In the genomic region with DNA sequence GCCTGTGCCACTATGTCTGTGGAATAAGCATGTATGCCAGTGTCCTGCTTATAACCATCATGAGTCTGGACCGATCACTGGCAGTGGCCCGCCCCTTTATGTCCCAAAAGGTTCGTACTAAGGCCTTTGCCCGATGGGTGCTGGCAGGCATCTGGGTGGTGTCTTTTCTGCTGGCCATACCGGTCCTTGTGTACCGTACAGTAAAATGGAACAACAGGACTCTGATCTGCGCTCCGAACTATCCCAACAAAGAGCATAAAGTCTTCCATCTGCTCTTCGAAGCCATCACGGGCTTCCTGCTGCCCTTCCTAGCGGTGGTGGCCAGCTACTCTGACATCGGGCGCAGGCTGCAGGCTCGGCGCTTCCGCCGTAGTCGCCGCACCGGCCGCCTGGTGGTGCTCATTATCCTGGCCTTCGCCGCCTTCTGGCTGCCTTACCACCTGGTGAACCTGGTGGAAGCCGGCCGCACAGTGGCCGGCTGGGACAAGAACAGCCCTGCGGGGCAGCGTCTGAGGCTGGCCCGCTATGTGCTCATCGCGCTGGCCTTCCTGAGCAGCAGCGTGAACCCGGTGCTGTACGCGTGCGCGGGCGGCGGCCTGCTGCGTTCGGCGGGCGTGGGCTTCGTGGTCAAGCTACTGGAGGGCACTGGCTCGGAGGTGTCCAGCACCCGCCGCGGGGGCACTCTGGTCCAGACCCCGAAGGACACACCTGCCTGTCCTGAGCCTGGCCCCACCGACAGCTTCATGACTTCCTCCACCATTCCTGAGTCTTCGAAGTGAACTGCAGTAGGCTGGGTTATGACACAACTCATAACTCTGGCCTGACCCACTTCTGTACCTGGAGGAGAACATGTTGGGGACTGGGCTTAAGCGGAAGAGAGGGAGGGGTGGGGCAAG, we compare ENCODE assay signal across 8 mouse cellular contexts. TPM values are rescaled to one million over a fixed set of nuclear protein-coding genes. Genes with fewer than 3 reads are reported as not detected.
DNase-seq lines count a peak whose midpoint lies in the region; ATAC-seq lines count a peak whose summit lies in the region.

No protein-coding gene starts in this region.

- ATAC-seq in cerebellum, adult (ENCODE audit: insufficient number of reproducible peaks, low FRiP score, low TSS enrichment), result peak; percentile 86
- peak; percentile 66 for ATAC-seq in forebrain, embryonic 14.5 days
- peak; percentile 49 for ATAC-seq in hindbrain, embryonic 15.5 days (ENCODE audit: low FRiP score, low read depth)
- peak; percentile 47; the same call in 1 of the 2 replicates for ATAC-seq in midbrain, embryonic 14.5 days (ENCODE audit: low FRiP score, low TSS enrichment)

- peaks cover 39% of the 10 kb centered on the region for H3K27me3 ChIP-seq in forebrain, embryonic 14.5 days (replicated peaks; ENCODE audit: control insufficient read depth, insufficient read depth, low read length)
- peaks cover 51% of the 10 kb centered on the region for H3K27me3 ChIP-seq in hindbrain, embryonic 15.5 days
- peaks cover 54% of the 10 kb centered on the region for H3K27me3 ChIP-seq in midbrain, embryonic 14.5 days (ENCODE audit: control insufficient read depth, insufficient read depth, low read length)

- DNase-seq in layer of hippocampus, postnatal 10 days (ENCODE audit: low spot score in 2 of 2), result peak; percentile 52 to 54
- no peak for DNase-seq in layer of hippocampus, adult 8-10 months (ENCODE audit: low spot score in 2 of 2)
- peak; percentile 48 for DNase-seq in forebrain, embryonic 14.5 days (ENCODE audit: low spot score)
- DNase-seq in liver, result peak; percentile 66
- DNase-seq in midbrain, embryonic 14.5 days, result peak; percentile 79
- peak; percentile 64 for DNase-seq in yolk sac, embryonic 10.5 days (ENCODE audit: low spot score)

- H3K4me3 ChIP-seq in forebrain, embryonic 14.5 days (ENCODE audit: low read depth, low read length), result peak overlapping the region; percentile 39
- peak overlapping the region; percentile 42 for H3K4me3 ChIP-seq in hindbrain, embryonic 15.5 days
- H3K4me3 ChIP-seq in midbrain, embryonic 14.5 days (replicated peaks; ENCODE audit: low read depth, low read length), result peak overlapping the region; percentile 39

- H3K4me2 ChIP-seq in forebrain, embryonic 14.5 days (ENCODE audit: low read length), result peak overlapping the region; percentile 58
- H3K4me2 ChIP-seq in hindbrain, embryonic 15.5 days, result peak overlapping the region; percentile 82
- peak overlapping the region; percentile 74 for H3K4me2 ChIP-seq in midbrain, embryonic 14.5 days (ENCODE audit: low read length)

- WGBS in forebrain, embryonic 14.5 days, result 13% methylated on average over 52 of the region's 52 CpGs
- WGBS in hindbrain, embryonic 15.5 days, result 13% methylated on average over 52 of the region's 52 CpGs
- 15% methylated on average over 52 of the region's 52 CpGs for WGBS in midbrain, embryonic 14.5 days

- no peaks in the 10 kb centered on the region for H3K36me3 ChIP-seq in forebrain, embryonic 14.5 days (ENCODE audit: control insufficient read depth, insufficient read depth, low read length)
- H3K36me3 ChIP-seq in hindbrain, embryonic 15.5 days, result no peaks in the 10 kb centered on the region
- no peaks in the 10 kb centered on the region for H3K36me3 ChIP-seq in midbrain, embryonic 14.5 days (ENCODE audit: control insufficient read depth, insufficient read depth, low read length)

- no peaks in the 10 kb centered on the region for H3K9me3 ChIP-seq in forebrain, embryonic 14.5 days (replicated peaks; ENCODE audit: control insufficient read depth, low read length)
- H3K9me3 ChIP-seq in hindbrain, embryonic 15.5 days, result no peaks in the 10 kb centered on the region
- no peaks in the 10 kb centered on the region for H3K9me3 ChIP-seq in midbrain, embryonic 14.5 days (ENCODE audit: control insufficient read depth, low read length)

- H3K9ac ChIP-seq in forebrain, embryonic 14.5 days (ENCODE audit: low read length), result peak overlapping the region; percentile 57
- H3K9ac ChIP-seq in hindbrain, embryonic 15.5 days, result peak overlapping the region; percentile 47
- peak overlapping the region; percentile 61 for H3K9ac ChIP-seq in midbrain, embryonic 14.5 days (replicated peaks; ENCODE audit: low read length)

- H3K4me1 ChIP-seq in forebrain, embryonic 14.5 days (ENCODE audit: control insufficient read depth, insufficient read depth, low read length), result peaks cover 4% of the 10 kb centered on the region; the same call in 1 of the 2 replicates
- H3K4me1 ChIP-seq in hindbrain, embryonic 15.5 days (replicated peaks), result peaks cover 11% of the 10 kb centered on the region
- H3K4me1 ChIP-seq in midbrain, embryonic 14.5 days (ENCODE audit: control insufficient read depth, insufficient read depth, low read length), result no peaks in the 10 kb centered on the region

- H3K27ac ChIP-seq in forebrain, embryonic 14.5 days (ENCODE audit: low read depth, low read length), result no peak overlapping the region
- H3K27ac ChIP-seq in hindbrain, embryonic 15.5 days (replicated peaks), result no peak overlapping the region
- H3K27ac ChIP-seq in midbrain, embryonic 14.5 days (replicated peaks; ENCODE audit: low read depth, low read length), result no peak overlapping the region

RNA-seq across cellular contexts. Expression of a gene that starts 2.0 kb away (rescaled TPM):
- under 1 TPM; 0.62 to 0.69 TPM for total RNA-seq in layer of hippocampus, postnatal 10 days (2021)
- total RNA-seq in layer of hippocampus, adult 8-10 months (2022), result under 1 TPM in 1 of 4 experiments, not detected in 3; 0.32 TPM
- 0.28 TPM in 1 of 2 replicates, not detected in the other for polyA plus RNA-seq in forebrain, embryonic 14.5 days (2014; fragmentation: Nextera tagmentation; extraction: Ambion mirVana)
- 0.91 and 0.93 TPM in 2 replicates for polyA plus RNA-seq in hindbrain, embryonic 15.5 days (2015; fragmentation: Nextera tagmentation; extraction: Ambion mirVana)
- 0.77 TPM in 1 of 2 replicates, not detected in the other for polyA plus RNA-seq in midbrain, embryonic 14.5 days (2014; fragmentation: Nextera tagmentation; extraction: Ambion mirVana)

RNA-seq across cellular contexts. Expression of a gene that starts 6.5 kb away (rescaled TPM):
- under 1 TPM; 0.45 to 0.64 TPM for total RNA-seq in layer of hippocampus, postnatal 10 days (2021)
- under 1 TPM in 3 of 4 experiments, not detected in 1; 0.16 to 0.23 (median 0.22) TPM for total RNA-seq in layer of hippocampus, adult 8-10 months (2022)
- 0.07 and 0.14 TPM in 2 replicates for polyA plus RNA-seq in forebrain, embryonic 14.5 days (2014; fragmentation: Nextera tagmentation; extraction: Ambion mirVana)
- 0.54 and 0.84 TPM in 2 replicates for polyA plus RNA-seq in hindbrain, embryonic 15.5 days (2015; fragmentation: Nextera tagmentation; extraction: Ambion mirVana)
- 0.32 and 0.69 TPM in 2 replicates for polyA plus RNA-seq in midbrain, embryonic 14.5 days (2014; fragmentation: Nextera tagmentation; extraction: Ambion mirVana)

RNA-seq across cellular contexts. Expression of a gene that starts 9.5 kb away (rescaled TPM):
- under 1 TPM; 0.47 to 0.89 TPM for total RNA-seq in layer of hippocampus, postnatal 10 days (2021)
- total RNA-seq in layer of hippocampus, adult 8-10 months (2022), result 1 to 10 TPM; 1.4 to 3.0 (median 1.7) TPM
- polyA plus RNA-seq in forebrain, embryonic 14.5 days (2014; fragmentation: Nextera tagmentation; extraction: Ambion mirVana), result 0.14 TPM in 1 of 2 replicates, not detected in the other
- polyA plus RNA-seq in hindbrain, embryonic 15.5 days (2015; fragmentation: Nextera tagmentation; extraction: Ambion mirVana), result 0.26 and 0.39 TPM in 2 replicates
- polyA plus RNA-seq in midbrain, embryonic 14.5 days (2014; fragmentation: Nextera tagmentation; extraction: Ambion mirVana), result 0.18 and 0.19 TPM in 2 replicates

RNA-seq across cellular contexts. Expression of a gene that starts 16.1 kb away (rescaled TPM):
- total RNA-seq in layer of hippocampus, postnatal 10 days (2021), result 1 to 10 TPM; 6.7 to 9.0 TPM
- 1 to 10 TPM; 3.4 to 6.8 (median 4.8) TPM for total RNA-seq in layer of hippocampus, adult 8-10 months (2022)
- polyA plus RNA-seq in forebrain, embryonic 14.5 days (2014; fragmentation: Nextera tagmentation; extraction: Ambion mirVana), result 1.9 and 3.3 TPM in 2 replicates
- 4.0 and 5.0 TPM in 2 replicates for polyA plus RNA-seq in hindbrain, embryonic 15.5 days (2015; fragmentation: Nextera tagmentation; extraction: Ambion mirVana)
- polyA plus RNA-seq in midbrain, embryonic 14.5 days (2014; fragmentation: Nextera tagmentation; extraction: Ambion mirVana), result 2.4 and 3.2 TPM in 2 replicates

RNA-seq across cellular contexts. Expression of a gene that starts 20.9 kb away (rescaled TPM):
- total RNA-seq in layer of hippocampus, postnatal 10 days (2021), result 1 to 10 TPM in 1 of 2 experiments, under 1 TPM in 1; 0.78 to 2.2 TPM
- 1 to 10 TPM in 1 of 4 experiments, under 1 TPM in 2, not detected in 1; 0.95 to 3.4 (median 0.99) TPM for total RNA-seq in layer of hippocampus, adult 8-10 months (2022)
- polyA plus RNA-seq in forebrain, embryonic 14.5 days (2014; fragmentation: Nextera tagmentation; extraction: Ambion mirVana), result 2.4 and 4.1 TPM in 2 replicates
- polyA plus RNA-seq in hindbrain, embryonic 15.5 days (2015; fragmentation: Nextera tagmentation; extraction: Ambion mirVana), result 1.6 and 2.0 TPM in 2 replicates
- 0.77 and 1.8 TPM in 2 replicates for polyA plus RNA-seq in midbrain, embryonic 14.5 days (2014; fragmentation: Nextera tagmentation; extraction: Ambion mirVana)

Comparison
In these comparisons a context has a peak if more than half of its experiments do, and no peak if none do; other contexts are left out.
1. DNase-seq: peak in layer of hippocampus, postnatal 10 days (2 of 2), forebrain, embryonic 14.5 days (single experiment), liver (single experiment), midbrain, embryonic 14.5 days (single experiment) and yolk sac, embryonic 10.5 days (single experiment); none in layer of hippocampus, adult 8-10 months (0 of 2).
2. Peak in every context shown above with its lines, with median percentiles within 50 percentile points of each other: ATAC-seq, H3K4me2 ChIP-seq, H3K4me3 ChIP-seq and H3K9ac ChIP-seq.